In the genomic region with DNA sequence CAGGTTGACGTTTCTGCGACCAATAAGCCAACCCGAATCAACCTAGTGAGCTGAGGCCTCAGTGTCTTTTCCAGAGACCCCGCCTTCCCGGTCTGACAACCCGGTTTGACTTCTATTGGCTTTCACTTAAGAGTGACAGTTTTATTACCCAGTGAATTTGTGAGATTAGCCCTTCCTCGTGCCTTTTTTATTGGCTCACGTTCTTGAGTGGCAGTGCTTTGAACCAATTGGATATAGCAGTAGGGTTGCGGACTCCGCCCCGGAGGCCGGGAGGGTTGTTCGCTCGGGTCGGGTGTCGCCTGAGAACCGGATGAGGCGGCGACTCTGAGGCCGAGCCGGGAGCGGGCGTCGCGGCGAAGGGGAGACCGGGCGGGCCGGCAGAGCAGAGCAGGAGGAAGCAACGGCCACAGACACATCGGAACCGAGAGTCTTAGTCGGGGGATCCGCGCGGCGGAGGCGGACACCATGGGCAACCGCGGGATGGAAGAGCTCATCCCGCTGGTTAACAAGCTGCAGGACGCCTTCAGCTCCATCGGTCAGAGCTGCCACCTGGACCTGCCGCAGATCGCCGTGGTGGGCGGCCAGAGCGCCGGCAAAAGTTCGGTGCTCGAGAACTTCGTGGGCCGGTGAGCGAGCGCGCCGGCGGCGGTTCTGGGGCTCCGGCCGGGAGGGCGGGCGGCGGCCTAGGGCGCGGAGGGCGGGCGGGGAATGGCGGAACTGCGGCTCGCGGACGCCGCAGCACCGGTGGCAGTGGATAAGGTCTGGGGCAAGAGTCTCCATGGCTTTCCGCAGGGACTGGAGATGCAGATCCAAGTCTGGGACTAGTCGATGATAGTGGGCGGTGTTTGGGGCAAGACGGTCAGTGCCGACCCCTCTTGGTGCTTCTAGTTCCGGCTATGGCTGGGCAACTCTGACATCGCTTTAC, we compare ENCODE assay signal across 8 mouse cellular contexts. TPM values are rescaled to one million over a fixed set of nuclear protein-coding genes. Genes with fewer than 3 reads are reported as not detected.
A peak's percentile ranks its signal among the peaks of the same experiment; 100 is the strongest.
DNase-seq lines count a peak whose midpoint lies in the region; ATAC-seq and TF ChIP-seq lines count a peak whose summit lies in the region.

A gene (plus strand): TSS at position 278 of the 925 bp plus-strand sequence.

- H3K36me3 ChIP-seq in embryonic facial prominence, embryonic 15.5 days = peaks cover 16% of the 10 kb centered on the region
- peaks cover 18% of the 10 kb centered on the region for H3K36me3 ChIP-seq in limb, embryonic 14.5 days (ENCODE audit: control insufficient read depth, insufficient read depth, low read length)
- H3K36me3 ChIP-seq in midbrain, postnatal 0 days (ENCODE audit: insufficient read depth, low read length) = peaks cover 11% of the 10 kb centered on the region

- H3K9me3 ChIP-seq in embryonic facial prominence, embryonic 15.5 days (replicated peaks) = no peaks in the 10 kb centered on the region
- no peaks in the 10 kb centered on the region for H3K9me3 ChIP-seq in limb, embryonic 14.5 days (ENCODE audit: control insufficient read depth, low read length)
- no peaks in the 10 kb centered on the region for H3K9me3 ChIP-seq in midbrain, postnatal 0 days (ENCODE audit: low read length)

- peak within 1 kb of the TSS; percentile 95 for H3K9ac ChIP-seq in embryonic facial prominence, embryonic 15.5 days
- H3K9ac ChIP-seq in limb, embryonic 14.5 days (ENCODE audit: low read depth, low read length, severe bottlenecking) = peak within 1 kb of the TSS; percentile 85
- peak within 1 kb of the TSS; percentile 96 for H3K9ac ChIP-seq in midbrain, postnatal 0 days (replicated peaks; ENCODE audit: low read length, poor library complexity, severe bottlenecking)

- ATAC-seq in embryonic facial prominence, embryonic 15.5 days (ENCODE audit: insufficient number of reproducible peaks, low FRiP score, low TSS enrichment, low read depth) = peak; percentile 98
- ATAC-seq in limb, embryonic 14.5 days (ENCODE audit: low FRiP score, low read depth) = peak; percentile 99
- ATAC-seq in midbrain, postnatal 0 days (ENCODE audit: low FRiP score) = peak; percentile 98

- peaks cover 4% of the 10 kb centered on the region; the same call in 1 of the 2 replicates for H3K4me1 ChIP-seq in bone marrow, adult 2 months (ENCODE audit: control insufficient read depth, insufficient read depth, low read length)
- peaks cover 34% of the 10 kb centered on the region for H3K4me1 ChIP-seq in embryonic facial prominence, embryonic 15.5 days
- H3K4me1 ChIP-seq in limb, embryonic 14.5 days (ENCODE audit: control insufficient read depth, insufficient read depth, low read length) = peaks cover 17% of the 10 kb centered on the region
- H3K4me1 ChIP-seq in midbrain, postnatal 0 days (ENCODE audit: insufficient read depth, low read length) = peaks cover 14% of the 10 kb centered on the region

- H3K4me2 ChIP-seq in embryonic facial prominence, embryonic 15.5 days (replicated peaks) = peak within 1 kb of the TSS; percentile 88
- H3K4me2 ChIP-seq in limb, embryonic 14.5 days (replicated peaks; ENCODE audit: low read depth, low read length, severe bottlenecking) = peak within 1 kb of the TSS; percentile 67
- peak within 1 kb of the TSS; percentile 69 for H3K4me2 ChIP-seq in midbrain, postnatal 0 days (ENCODE audit: low read depth, low read length, poor library complexity, severe bottlenecking)

- no peak for TF ChIP-seq CTCF in bone marrow, adult 2 months (IDR thresholded peaks at IDR 0.05; ENCODE audit: control insufficient read depth, insufficient read depth, low read length)
- TF ChIP-seq CTCF in midbrain, postnatal 0 days (IDR thresholded peaks at IDR 0.05) = no peak

- peak within 1 kb of the TSS; percentile 97 for H3K27ac ChIP-seq in bone marrow, adult 2 months (ENCODE audit: control insufficient read depth, insufficient read depth, low read depth, low read length, poor library complexity)
- H3K27ac ChIP-seq in embryonic facial prominence, embryonic 15.5 days (replicated peaks) = peak within 1 kb of the TSS; percentile 90
- peak within 1 kb of the TSS; percentile 84 for H3K27ac ChIP-seq in limb, embryonic 14.5 days (replicated peaks; ENCODE audit: low read depth, low read length)
- H3K27ac ChIP-seq in midbrain, postnatal 0 days (ENCODE audit: low read depth, low read length) = peak within 1 kb of the TSS; percentile 79

- peak within 1 kb of the TSS; percentile 100 for H3K4me3 ChIP-seq in bone marrow, adult 2 months (replicated peaks; ENCODE audit: control insufficient read depth, low read depth, low read length)
- H3K4me3 ChIP-seq in embryonic facial prominence, embryonic 15.5 days (replicated peaks) = peak within 1 kb of the TSS; percentile 99
- H3K4me3 ChIP-seq in limb, embryonic 14.5 days (replicated peaks; ENCODE audit: low read length) = peak within 1 kb of the TSS; percentile 91
- peak within 1 kb of the TSS; percentile 97 for H3K4me3 ChIP-seq in midbrain, postnatal 0 days (ENCODE audit: low read depth, low read length)

- peak; percentile 94 for TF ChIP-seq POLR2A in bone marrow, adult 2 months (IDR thresholded peaks at IDR 0.05; ENCODE audit: borderline replicate concordance, control insufficient read depth, low read depth, low read length)
- peak; percentile 61; the same call in 1 of the 2 replicates for TF ChIP-seq POLR2A in limb, embryonic 14.5 days (IDR thresholded peaks at IDR 0.05; ENCODE audit: borderline replicate concordance, extremely low read depth, insufficient read depth, insufficient read length)

- under 1% methylated on average over 82 of the region's 82 CpGs for WGBS in bone marrow, adult 2 months
- WGBS in embryonic facial prominence, embryonic 15.5 days = under 1% methylated on average over 80 of the region's 82 CpGs
- WGBS in limb, embryonic 14.5 days = 1% methylated on average over 69 of the region's 82 CpGs
- WGBS in midbrain, postnatal 0 days = 0% methylated on average over 81 of the region's 82 CpGs

- peak; percentile 100 for DNase-seq in 416B (ENCODE audit: low read depth)
- DNase-seq in heart, adult 8-10 months (ENCODE audit: low spot score) = peak; percentile 100
- DNase-seq in kidney, adult 9 months = peak; percentile 100
- DNase-seq in limb, embryonic 14.5 days (ENCODE audit: low spot score) = peak; percentile 98
- DNase-seq in midbrain, postnatal 0 days (ENCODE audit: low spot score) = peak; percentile 99
- peak; percentile 97 to 98 for DNase-seq in spleen, postnatal 14 days (ENCODE audit: low spot score in 2 of 2)

- H3K27me3 ChIP-seq in embryonic facial prominence, embryonic 15.5 days = no peaks in the 10 kb centered on the region
- no peaks in the 10 kb centered on the region for H3K27me3 ChIP-seq in limb, embryonic 14.5 days (ENCODE audit: control insufficient read depth, insufficient read depth, low read length)
- H3K27me3 ChIP-seq in midbrain, postnatal 0 days (ENCODE audit: insufficient read depth, low read length) = no peaks in the 10 kb centered on the region

RNA-seq across cellular contexts. Expression of the gene that starts here (rescaled TPM):
- polyA plus RNA-seq in bone marrow, adult 2 months (2011; ENCODE audit: insufficient read depth, insufficient read length, low replicate concordance, missing spikeins) = 86.9 and 130 TPM in 2 replicates
- polyA plus RNA-seq in embryonic facial prominence, embryonic 15.5 days (2015; fragmentation: Nextera tagmentation; extraction: Ambion mirVana) = 79.7 and 85.9 TPM in 2 replicates
- total RNA-seq in heart, adult 8-10 months (2022) = 10 to 100 TPM; 60.3 to 71.0 (median 61.2) TPM
- 62.6 and 74.5 TPM in 2 replicates for polyA plus RNA-seq in limb, embryonic 14.5 days (2012; rRNA removed)
- 68.3 and 72.6 TPM in 2 replicates for polyA plus RNA-seq in limb, embryonic 14.5 days (2014; fragmentation: Nextera tagmentation; extraction: Ambion mirVana)
- total RNA-seq in midbrain, postnatal 0 days (2014; rRNA removed) = 67.8 and 69.2 TPM in 2 replicates
- polyA plus RNA-seq in midbrain, postnatal 0 days (2015; fragmentation: Nextera tagmentation; extraction: Ambion mirVana) = 52.8 and 59.2 TPM in 2 replicates

Comparison
In these comparisons a context has a peak if more than half of its experiments do, and no peak if none do; other contexts are left out.
1. Peak in every context shown above with its lines: DNase-seq, ATAC-seq, H3K4me3 ChIP-seq and H3K27ac ChIP-seq.